Mouse (Mus musculus) liver, adult 2 months (tissue): ENCODE measurements around the gene Nrd1.

ENCODE experiments used
- CTCF ChIP-seq: fragments of 200-500 bp; IDR thresholded peaks from 2 replicates; pipeline ENCODE4 v1.5.1; 2011; ENCODE audit warnings: low read depth, low read length, control low read depth
- POLR2A ChIP-seq: fragments of 200-500 bp; IDR thresholded peaks from 2 replicates; pipeline ENCODE4 v1.6.1; 2011; ENCODE audit warnings: low read length, control low read depth; ENCODE audit not compliant: insufficient read depth; ENCODE audit errors: extremely low read depth

DNA sequence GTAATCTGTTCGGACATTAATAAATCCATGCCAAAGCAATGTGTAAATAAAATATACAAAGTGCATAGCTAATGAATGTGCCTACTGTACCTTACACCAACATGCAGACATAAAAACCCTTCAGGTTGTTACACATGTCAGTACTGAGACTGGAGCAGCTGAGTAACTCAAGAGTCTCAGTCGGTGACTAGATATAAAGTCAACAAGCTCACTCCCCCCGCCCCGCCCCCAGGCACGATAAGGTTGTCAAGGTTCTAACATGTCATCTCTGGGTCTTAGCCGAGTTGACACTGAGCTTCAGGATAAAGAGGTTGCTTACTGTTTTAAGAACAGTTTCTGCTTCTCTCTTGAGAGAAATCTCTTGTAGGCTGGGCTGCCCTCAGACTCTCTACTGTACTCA is 89.5 kb downstream of the Nrd1 start:
- no peak for TF ChIP-seq CTCF
- TF ChIP-seq POLR2A: no peak
